Mouse (Mus musculus): ENCODE results near the gene Scn10a. TPM values are rescaled to one million over a fixed set of nuclear protein-coding genes. Genes with fewer than 3 reads are reported as not detected.

Gene Scn10a
- polyA plus RNA-seq, 1 experiment from 2014 or later = not detected

- no peak for DNase-seq (ENCODE audit: low spot score)
Observed at GRCm38 (mm10) chr9:119641985-119642384, 77.1 kb downstream of the Scn10a start.

- DNase-seq (ENCODE audit: low spot score) = no peak
Observed at GRCm38 (mm10) chr9:119634216-119634843, 84.8 kb downstream of the Scn10a start.

- no peak for DNase-seq (ENCODE audit: low spot score)
Observed at GRCm38 (mm10) chr9:119633475-119633874, 85.6 kb downstream of the Scn10a start.

GRCm38 (mm10) chr9:119632801-119633200 is 86.3 kb downstream of the Scn10a start:
- DNase-seq (ENCODE audit: low spot score) = no peak

- no peak for DNase-seq (ENCODE audit: low spot score)
Observed at GRCm38 (mm10) chr9:119631899-119632533, 87.1 kb downstream of the Scn10a start.

- no peak for DNase-seq (ENCODE audit: low spot score)
Observed at GRCm38 (mm10) chr9:119631393-119631898, 87.7 kb downstream of the Scn10a start.

- DNase-seq (ENCODE audit: low spot score) = no peak
Observed at GRCm38 (mm10) chr9:119628690-119629268, 90.3 kb downstream of the Scn10a start.

GRCm38 (mm10) chr9:119627227-119627626 is 91.9 kb downstream of the Scn10a start:
- DNase-seq (ENCODE audit: low spot score) = no peak

- DNase-seq (ENCODE audit: low spot score) = no peak
Observed at GRCm38 (mm10) chr9:119624151-119624550, 95.0 kb downstream of the Scn10a start.

- DNase-seq (ENCODE audit: low spot score) = no peak
Observed at GRCm38 (mm10) chr9:119614798-119615197, 104.3 kb downstream of the Scn10a start.

- DNase-seq (ENCODE audit: low spot score) = no peak
Observed at GRCm38 (mm10) chr9:119610563-119611166, 108.5 kb downstream of the Scn10a start.

- DNase-seq (ENCODE audit: low spot score) = no peak
Observed at GRCm38 (mm10) chr9:119606906-119607305, 112.2 kb downstream of the Scn10a start.

GRCm38 (mm10) chr9:119604607-119605006 is 114.5 kb downstream of the Scn10a start:
- no peak for DNase-seq (ENCODE audit: low spot score)

- DNase-seq (ENCODE audit: low spot score) = no peak
Observed at GRCm38 (mm10) chr9:119598501-119598900, 120.6 kb downstream of the Scn10a start.

GRCm38 (mm10) chr9:119597332-119597731 is 121.8 kb downstream of the Scn10a start:
- DNase-seq (ENCODE audit: low spot score) = no peak

GRCm38 (mm10) chr9:119589592-119589991 is 129.5 kb downstream of the Scn10a start:
- no peak for DNase-seq (ENCODE audit: low spot score)

GRCm38 (mm10) chr9:119588763-119589449 is 130.2 kb downstream of the Scn10a start:
- DNase-seq (ENCODE audit: low spot score) = no peak

- peak; percentile 80 for DNase-seq (ENCODE audit: low spot score)
Observed at GRCm38 (mm10) chr9:119580668-119581067, 138.5 kb downstream of the Scn10a start.

- no peak for DNase-seq (ENCODE audit: low spot score)
Observed at GRCm38 (mm10) chr9:119580187-119580586, 138.9 kb downstream of the Scn10a start.

GRCm38 (mm10) chr9:119578636-119579438 is 140.3 kb downstream of the Scn10a start, which contains the start of gene Scn5a:
Gene Scn5a (minus strand): TSS chr9:119579016.
- peak; percentile 69 for DNase-seq (ENCODE audit: low spot score)

GRCm38 (mm10) chr9:119578311-119578635 is 140.8 kb downstream of the Scn10a start:
- DNase-seq (ENCODE audit: low spot score) = no peak
